Mouse (Mus musculus): ENCODE measurements around the gene Ifnk. TPM values are rescaled to one million over a fixed set of nuclear protein-coding genes. Genes with fewer than 3 reads are reported as not detected.
A peak's percentile ranks its signal among the peaks of the same experiment; 100 is the strongest.

Gene Ifnk
- polyA plus RNA-seq, 1 experiment from 2014 or later: not detected

DNA sequence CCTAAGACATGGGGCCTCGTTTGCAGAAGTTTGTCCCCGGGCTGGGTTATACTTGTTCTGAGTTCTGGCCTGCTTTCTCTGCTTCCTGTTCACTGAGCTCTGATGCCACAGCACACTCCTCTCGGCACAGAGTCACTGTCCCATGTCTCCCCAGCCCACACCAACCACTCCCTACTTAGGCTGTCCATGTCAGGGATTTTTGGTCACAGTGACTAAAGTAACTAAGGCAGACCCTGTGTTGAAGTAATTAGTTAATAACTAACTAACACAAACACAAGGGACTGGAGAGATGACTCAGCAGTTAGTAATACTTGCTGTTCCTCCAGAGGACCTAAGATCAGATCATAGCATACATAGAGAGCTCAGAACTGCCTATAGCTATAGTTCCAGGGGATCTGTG lies 14.1 kb downstream of the Ifnk start:
- ATAC-seq (replicated peaks; ENCODE audit: low FRiP score): peak; percentile 88
- Histone ChIP-seq H3K4me3 (replicated peaks) (no peak overlapping the region), H3K27me3 (no peaks in the 10 kb centered on the region), H3K27ac (peak overlapping the region; percentile 41; the same call in 1 of the 2 replicates), H3K9me3 (replicated peaks) (no peaks in the 10 kb centered on the region), H3K36me3 (no peaks in the 10 kb centered on the region), H3K4me1 (0 out of 2 replicates have a peak, but pooled peaks cover 2% of the 10 kb centered on the region), H3K9ac (no peak overlapping the region), H3K4me2 (no peak overlapping the region)
- 71% methylated on average over 3 of the region's 3 CpGs for WGBS

DNA sequence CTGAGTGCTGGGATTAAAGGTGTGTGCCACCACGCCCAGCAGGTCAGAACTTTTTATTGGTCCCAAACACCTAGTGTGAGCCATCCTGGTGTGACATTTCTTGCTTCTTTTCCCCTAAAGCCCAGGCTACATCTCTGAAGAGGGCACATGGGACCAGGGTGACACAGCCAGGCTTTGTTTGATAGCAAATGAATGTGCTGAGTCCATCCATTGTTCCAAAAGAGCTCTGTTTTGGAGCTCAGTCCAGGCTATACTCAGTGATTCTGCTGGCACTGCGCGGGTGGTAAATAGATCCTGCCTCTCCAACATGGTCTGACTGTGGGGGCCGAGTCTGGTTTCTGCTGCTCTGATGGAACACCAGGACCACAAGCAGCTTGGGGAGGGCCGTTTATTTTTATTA lies 16.0 kb downstream of the Ifnk start:
- Histone ChIP-seq H3K27me3 (no peaks in the 10 kb centered on the region), H3K36me3 (no peaks in the 10 kb centered on the region), H3K4me2 (no peak overlapping the region), H3K4me3 (replicated peaks) (no peak overlapping the region), H3K9me3 (replicated peaks) (no peaks in the 10 kb centered on the region), H3K4me1 (0 out of 2 replicates have a peak, but pooled peaks cover 2% of the 10 kb centered on the region), H3K27ac (no peak overlapping the region), H3K9ac (no peak overlapping the region)
- WGBS: 67% methylated on average over 5 of the region's 5 CpGs
- ATAC-seq (replicated peaks; ENCODE audit: low FRiP score): no peak

DNA sequence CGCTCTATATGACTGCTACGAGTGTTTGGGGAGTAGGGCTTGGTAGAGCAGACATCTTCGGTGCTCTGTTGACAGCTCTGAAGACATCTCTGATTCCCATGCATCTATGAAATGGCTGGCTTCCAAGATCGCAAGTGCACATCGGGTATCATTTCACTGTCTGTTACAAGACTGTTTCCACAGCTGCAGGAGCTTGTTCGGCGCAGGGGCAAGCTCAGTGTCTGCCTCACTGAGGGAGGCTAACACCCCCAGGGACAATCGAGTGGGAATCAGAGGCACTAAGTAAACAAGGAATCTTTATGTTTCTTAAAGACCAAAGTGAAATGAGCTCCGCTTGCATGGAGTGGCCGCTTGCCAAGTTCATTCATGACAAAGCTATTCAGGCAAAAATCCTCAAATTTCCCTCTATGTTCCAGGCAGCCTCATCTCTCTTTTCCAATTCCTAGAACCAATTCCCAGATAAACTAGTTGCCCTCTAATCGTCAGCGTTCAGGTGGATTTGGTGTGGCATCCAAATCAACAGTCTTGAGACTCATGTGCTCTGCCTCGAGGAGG lies 17.8 kb downstream of the Ifnk start:
- 0 out of 2 replicates have a peak, but pooled peaks cover 2% of the 10 kb centered on the region for H3K4me1 ChIP-seq
- H3K9me3 ChIP-seq (replicated peaks): no peaks in the 10 kb centered on the region
- H3K36me3 ChIP-seq: no peaks in the 10 kb centered on the region
- no peaks in the 10 kb centered on the region for H3K27me3 ChIP-seq
- H3K27ac ChIP-seq: no peak overlapping the region
- WGBS: 60% methylated on average over 13 of the region's 13 CpGs
- no peak overlapping the region for H3K4me3 ChIP-seq (replicated peaks)
- no peak for ATAC-seq (replicated peaks; ENCODE audit: low FRiP score)
- no peak overlapping the region for H3K4me2 ChIP-seq
- H3K9ac ChIP-seq: no peak overlapping the region

DNA sequence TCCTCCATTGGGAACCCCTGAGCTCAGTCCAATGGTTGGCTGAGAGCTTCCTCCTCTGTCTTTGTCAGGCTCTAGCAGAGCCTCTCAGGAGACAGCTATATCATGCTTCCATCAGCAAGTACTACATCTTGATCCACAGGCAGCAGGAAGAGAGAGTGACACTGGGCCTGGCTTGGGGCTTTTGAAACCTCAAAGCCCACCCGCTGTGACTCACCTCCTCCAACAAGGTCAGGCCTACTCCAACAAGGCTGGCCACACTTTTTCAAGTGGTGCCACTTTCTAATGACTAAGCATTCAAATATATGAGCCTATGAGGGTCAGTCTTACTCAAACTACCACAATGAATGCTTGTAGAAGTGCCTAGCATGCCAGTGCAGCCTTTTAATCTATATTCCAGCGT lies 20.6 kb downstream of the Ifnk start:
- ATAC-seq (replicated peaks; ENCODE audit: low FRiP score): no peak
- no peak overlapping the region for H3K4me3 ChIP-seq (replicated peaks)
- no peak overlapping the region for H3K9ac ChIP-seq
- 89% methylated on average over 2 of the region's 2 CpGs for WGBS
- 0 out of 2 replicates have a peak, but pooled peaks cover 2% of the 10 kb centered on the region for H3K4me1 ChIP-seq
- no peaks in the 10 kb centered on the region for H3K36me3 ChIP-seq
- H3K9me3 ChIP-seq (replicated peaks): no peaks in the 10 kb centered on the region
- no peak overlapping the region for H3K4me2 ChIP-seq
- H3K27me3 ChIP-seq: no peaks in the 10 kb centered on the region
- H3K27ac ChIP-seq: no peak overlapping the region

DNA sequence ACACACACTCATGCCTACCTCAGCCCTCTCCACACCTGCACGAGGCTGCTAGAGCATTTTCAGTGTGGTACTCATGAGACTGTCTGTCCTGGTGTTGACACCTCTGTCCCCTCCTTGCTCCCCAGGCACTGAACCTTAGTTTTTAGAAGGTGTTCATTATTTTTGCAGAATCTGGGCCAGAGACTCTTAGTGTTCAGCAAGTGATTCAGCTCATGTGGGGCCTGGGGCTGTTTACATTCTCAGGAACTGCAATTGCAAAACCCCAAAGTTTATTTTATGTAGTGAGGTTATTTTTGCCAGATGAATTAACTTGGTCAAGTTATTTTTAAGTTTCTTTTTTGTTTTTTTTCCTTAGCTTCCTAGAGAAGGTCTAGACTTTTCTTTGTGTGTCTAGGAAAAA lies 21.7 kb downstream of the Ifnk start:
- H3K36me3 ChIP-seq: no peaks in the 10 kb centered on the region
- 74% methylated on average over 1 of the region's 1 CpGs for WGBS

DNA sequence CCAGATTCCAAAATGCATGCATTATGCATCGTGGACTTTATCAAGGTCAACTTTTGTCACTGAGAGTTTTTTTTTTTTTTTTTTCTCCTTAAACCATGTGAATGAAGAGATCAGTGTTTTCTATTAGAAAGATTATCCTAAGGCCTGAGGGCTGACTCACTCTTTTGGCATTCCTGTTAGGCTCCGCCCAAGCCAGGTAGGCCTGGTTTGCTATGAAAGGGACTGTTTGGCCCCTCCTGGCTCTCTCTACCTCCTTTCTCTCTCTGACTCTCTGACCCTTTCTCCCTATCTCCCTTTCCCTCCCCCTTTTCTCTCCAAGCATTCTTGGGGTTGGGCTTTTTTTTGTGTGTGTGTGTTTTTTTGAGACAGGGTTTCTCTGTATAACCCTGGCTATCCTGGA lies 23.7 kb downstream of the Ifnk start:
- H3K27me3 ChIP-seq: no peaks in the 10 kb centered on the region
- no peaks in the 10 kb centered on the region for H3K36me3 ChIP-seq
- peaks cover 4% of the 10 kb centered on the region for H3K4me1 ChIP-seq
- WGBS: 91% methylated on average over 2 of the region's 2 CpGs
- H3K4me3 ChIP-seq (replicated peaks): no peak overlapping the region
- H3K9me3 ChIP-seq (replicated peaks): no peaks in the 10 kb centered on the region
- no peak for ATAC-seq (replicated peaks; ENCODE audit: low FRiP score)
- no peak overlapping the region for H3K27ac ChIP-seq
- no peak overlapping the region for H3K4me2 ChIP-seq
- no peak overlapping the region for H3K9ac ChIP-seq

More for the DNA sequence above, 21.7 kb downstream of the Ifnk start:
- Histone ChIP-seq H3K9me3 (replicated peaks) (no peaks in the 10 kb centered on the region), H3K4me2 (no peak overlapping the region), H3K27ac (no peak overlapping the region), H3K4me1 (peaks cover 6% of the 10 kb centered on the region), H3K9ac (no peak overlapping the region), H3K27me3 (no peaks in the 10 kb centered on the region), H3K4me3 (replicated peaks) (no peak overlapping the region)
- no peak for ATAC-seq (replicated peaks; ENCODE audit: low FRiP score)

DNA sequence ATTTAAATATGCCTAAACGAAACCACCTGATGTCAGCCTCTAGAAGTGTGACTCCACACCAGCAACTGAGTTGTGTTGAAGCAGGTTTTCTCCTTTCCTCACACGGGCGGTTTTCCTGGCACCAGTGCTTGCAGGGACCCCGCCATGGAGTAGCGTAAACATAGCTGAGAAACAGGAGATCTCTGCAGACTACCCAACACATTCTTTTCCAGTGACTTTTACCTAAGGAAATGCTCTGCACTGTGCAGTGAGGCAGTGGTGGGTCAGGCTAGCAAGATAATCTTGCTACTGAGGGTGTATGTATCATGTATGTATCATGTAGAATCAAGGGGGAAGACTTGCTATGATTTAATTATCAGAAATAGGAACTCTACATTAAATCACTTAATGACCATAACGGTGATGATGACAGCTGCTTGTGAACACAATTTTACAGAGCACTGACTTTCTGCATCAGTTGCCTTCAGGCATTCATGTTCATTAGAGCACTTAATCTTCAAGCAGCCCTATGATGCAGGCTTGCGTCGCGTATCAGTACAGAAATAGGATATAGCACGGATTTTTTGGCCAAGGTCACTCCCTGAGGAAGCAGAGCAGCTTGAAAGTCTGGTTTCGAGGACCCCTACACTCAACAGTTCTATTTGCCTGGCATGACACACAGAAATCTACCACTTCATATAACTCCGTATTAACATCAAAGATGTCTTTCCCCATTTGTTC lies 26.2 kb downstream of the Ifnk start:
- WGBS: 64% methylated on average over 12 of the region's 12 CpGs
- H3K9me3 ChIP-seq (replicated peaks): no peaks in the 10 kb centered on the region
- H3K4me2 ChIP-seq: no peak overlapping the region
- no peak overlapping the region for H3K27ac ChIP-seq
- no peak for ATAC-seq (replicated peaks; ENCODE audit: low FRiP score)
- peaks cover 4% of the 10 kb centered on the region for H3K4me1 ChIP-seq
- H3K9ac ChIP-seq: no peak overlapping the region
- H3K27me3 ChIP-seq: no peaks in the 10 kb centered on the region
- H3K36me3 ChIP-seq: no peaks in the 10 kb centered on the region
- H3K4me3 ChIP-seq (replicated peaks): no peak overlapping the region

DNA sequence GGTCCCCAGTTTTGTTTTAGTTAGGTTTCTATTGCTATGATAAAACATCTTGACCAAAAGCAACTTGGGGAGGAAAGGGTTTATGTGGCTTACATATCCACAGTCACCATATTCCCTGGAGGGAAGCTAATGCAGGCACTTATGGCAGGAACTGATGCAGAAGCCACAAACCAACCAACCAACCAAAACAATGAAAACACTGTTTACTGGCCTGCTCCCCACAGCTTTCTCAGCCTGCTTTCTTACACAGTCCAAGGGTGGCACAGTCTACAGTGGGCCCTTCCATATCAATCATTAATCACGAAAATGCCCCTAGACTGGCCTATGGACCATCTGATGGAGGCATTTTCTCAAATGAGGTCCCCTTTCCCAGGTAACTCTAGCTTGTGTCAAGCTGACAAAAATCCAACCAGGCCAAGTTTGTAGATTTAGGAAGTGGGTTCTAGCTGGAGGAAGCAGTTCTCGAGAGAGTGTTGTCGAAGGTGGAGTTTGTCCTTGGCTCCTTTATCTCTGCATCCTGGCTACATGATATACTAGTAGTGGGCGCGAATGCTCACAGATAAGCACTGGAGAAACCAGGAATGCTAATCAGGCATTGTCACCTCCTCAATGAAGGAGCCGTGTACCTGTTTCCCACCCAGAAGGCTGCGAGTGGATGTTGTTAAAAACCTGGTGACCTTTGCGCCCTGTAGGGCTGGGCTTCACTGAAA lies 35.9 kb downstream of the Ifnk start:
- Histone ChIP-seq H3K27ac (no peak overlapping the region), H3K9me3 (replicated peaks) (no peaks in the 10 kb centered on the region), H3K4me1 (no peaks in the 10 kb centered on the region), H3K9ac (no peak overlapping the region), H3K27me3 (no peaks in the 10 kb centered on the region), H3K4me2 (no peak overlapping the region), H3K4me3 (replicated peaks) (no peak overlapping the region), H3K36me3 (peaks cover 5% of the 10 kb centered on the region; the same call in 1 of the 2 replicates)
- 91% methylated on average over 8 of the region's 8 CpGs for WGBS
- ATAC-seq (replicated peaks; ENCODE audit: low FRiP score): no peak

DNA sequence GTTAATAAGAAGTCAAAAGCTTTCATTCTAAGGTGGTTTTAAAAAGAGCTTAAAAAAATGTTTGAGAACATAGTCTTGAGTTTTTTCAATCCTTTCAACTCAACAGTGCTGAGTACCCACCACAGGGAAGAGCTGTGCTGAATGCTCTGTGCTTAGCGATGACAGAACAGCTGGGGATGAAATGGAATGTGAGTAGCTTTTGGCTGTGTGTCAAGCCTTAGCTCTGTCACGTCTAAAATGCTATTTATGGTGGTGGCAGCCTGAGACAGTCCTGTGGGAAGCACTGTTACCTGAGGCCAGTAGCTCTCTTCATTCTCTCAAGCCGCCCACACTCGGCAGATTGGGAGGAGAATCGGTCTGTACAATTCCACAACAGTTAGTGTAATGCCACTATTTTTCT lies 37.9 kb downstream of the Ifnk start:
- H3K36me3 ChIP-seq: peaks cover 5% of the 10 kb centered on the region; the same call in 1 of the 2 replicates
- no peak overlapping the region for H3K9ac ChIP-seq
- no peaks in the 10 kb centered on the region for H3K27me3 ChIP-seq
- WGBS: 71% methylated on average over 5 of the region's 5 CpGs
- ATAC-seq (replicated peaks; ENCODE audit: low FRiP score): no peak
- no peaks in the 10 kb centered on the region for H3K9me3 ChIP-seq (replicated peaks)
- no peak overlapping the region for H3K4me2 ChIP-seq
- no peak overlapping the region for H3K4me3 ChIP-seq (replicated peaks)
- H3K4me1 ChIP-seq: no peaks in the 10 kb centered on the region
- H3K27ac ChIP-seq: no peak overlapping the region

DNA sequence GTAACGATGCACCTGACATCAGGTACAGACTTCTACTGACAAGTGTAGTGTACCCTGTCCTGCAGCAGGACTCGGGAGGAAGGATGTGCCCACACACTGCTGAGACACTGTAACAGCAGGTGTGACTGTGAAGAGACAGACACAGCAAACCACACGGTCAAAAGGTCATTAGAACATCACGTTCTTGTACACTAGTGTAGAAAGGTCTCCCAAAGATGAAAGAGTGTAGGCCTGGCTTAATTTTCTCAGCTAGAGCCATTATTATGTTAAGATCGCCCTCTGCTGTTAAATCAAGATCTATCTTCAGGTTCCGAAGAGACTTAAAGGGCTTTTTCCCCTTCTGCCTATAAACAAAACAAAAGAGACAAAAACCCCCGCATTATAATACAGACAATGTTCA lies 40.9 kb downstream of the Ifnk start:
- H3K9ac ChIP-seq: no peak overlapping the region
- ATAC-seq (replicated peaks; ENCODE audit: low FRiP score): 0 out of 2 replicates have a peak, but pooled peaks have one; percentile 9
- 44% methylated on average over 7 of the region's 7 CpGs for WGBS
- peaks cover 8% of the 10 kb centered on the region; the same call in 1 of the 2 replicates for H3K36me3 ChIP-seq
- no peak overlapping the region for H3K4me3 ChIP-seq (replicated peaks)
- no peaks in the 10 kb centered on the region for H3K27me3 ChIP-seq
- no peaks in the 10 kb centered on the region for H3K9me3 ChIP-seq (replicated peaks)
- H3K4me2 ChIP-seq: no peak overlapping the region
- H3K4me1 ChIP-seq: no peaks in the 10 kb centered on the region
- H3K27ac ChIP-seq: no peak overlapping the region

DNA sequence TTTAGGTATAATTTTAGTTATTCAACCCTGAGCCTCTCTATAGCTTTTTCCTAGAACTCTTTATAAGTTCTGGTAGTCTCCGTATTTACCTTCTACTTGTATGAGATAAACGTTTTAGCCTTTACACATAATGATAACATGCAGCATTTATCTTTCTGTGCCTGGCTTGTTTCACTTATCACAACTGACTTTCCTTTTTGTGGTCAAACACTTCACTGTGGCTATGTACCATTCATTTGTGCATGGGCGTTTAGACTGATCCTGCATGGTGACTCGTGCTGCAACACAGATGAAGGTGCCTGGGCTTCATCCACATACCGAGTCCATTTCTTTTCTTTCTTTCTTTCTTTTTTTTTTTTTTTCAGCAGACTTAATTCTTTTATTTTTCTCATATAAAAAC lies 49.8 kb downstream of the Ifnk start:
- Histone ChIP-seq H3K9me3 (replicated peaks) (no peaks in the 10 kb centered on the region), H3K27me3 (no peaks in the 10 kb centered on the region), H3K9ac (no peak overlapping the region), H3K27ac (no peak overlapping the region), H3K4me1 (no peaks in the 10 kb centered on the region), H3K4me3 (replicated peaks) (no peak overlapping the region), H3K36me3 (peaks cover 33% of the 10 kb centered on the region), H3K4me2 (no peak overlapping the region)
- ATAC-seq (replicated peaks; ENCODE audit: low FRiP score): no peak
- WGBS: 95% methylated on average over 5 of the region's 5 CpGs

Data from kidney, embryonic 15.5 days (tissue).